Mouse (Mus musculus) CH12.LX (cell line): Measurements from ENCODE around the gene Add2. TPM values are rescaled to one million over a fixed set of nuclear protein-coding genes. Genes with fewer than 3 reads are reported as not detected.

ENCODE experiments used
- DNase-seq: peaks from one replicate; pipeline ENCODE4 v3.0.0-alpha.2; 2013; ENCODE audit errors: extremely low read depth
- H3K27ac ChIP-seq: 2 replicates; pipeline ENCODE4 v1.5.1; 2012; ENCODE audit warnings: low read depth, mild to moderate bottlenecking, control low read depth, moderate library complexity; ENCODE audit not compliant: insufficient read depth
- H3K27me3 ChIP-seq: replicated peaks from 2 replicates; pipeline ENCODE3; 2012; ENCODE audit warnings: inconsistent platforms
- H3K36me3 ChIP-seq, 2 experiments: replicated peaks in 1 of 2; 2 replicates each; pipeline versions ENCODE3 to v1.6.1; 2012; ENCODE audit warnings: inconsistent platforms in 1 of 2, low read length in 1 of 2, mild to moderate bottlenecking in 1 of 2, mixed read lengths in 1 of 2, moderate library complexity in 1 of 2; ENCODE audit not compliant: control insufficient read depth in 1 of 2, insufficient read depth in 1 of 2
- H3K4me1 ChIP-seq, 2 experiments: 2 replicates each; pipeline ENCODE4 v1.6.1; 2012; ENCODE audit warnings: inconsistent platforms in 1 of 2, moderate library complexity in 1 of 2; ENCODE audit not compliant: insufficient read depth in 2 of 2, control insufficient read depth in 1 of 2
- H3K4me2 ChIP-seq: 2 replicates; pipeline ENCODE4 v1.6.1; 2012; ENCODE audit warnings: low read depth, mild to moderate bottlenecking, control low read depth; ENCODE audit not compliant: poor library complexity, insufficient read depth, severe bottlenecking
- H3K4me3 ChIP-seq, 3 experiments: fragments of 150-350 bp in 1 of 3; sonication (generic) in 1 of 3; replicated peaks in 1 of 3; 2 replicates each; pipeline versions ENCODE3 to v1.5.1; 2011 to 2012; ENCODE audit warnings: low read depth in 2 of 3, low read length in 2 of 3, mild to moderate bottlenecking in 2 of 3, moderate library complexity in 2 of 3, control low read depth in 1 of 3, improper control_type of control experiment in 1 of 3, inconsistent platforms in 1 of 3, mixed read lengths in 1 of 3; ENCODE audit not compliant: poor library complexity in 1 of 3
- H3K79me2 ChIP-seq: replicated peaks from 2 replicates; pipeline ENCODE4 v1.6.1; 2012; ENCODE audit warnings: mild to moderate bottlenecking, moderate library complexity; ENCODE audit not compliant: control insufficient read depth, poor library complexity, insufficient read depth, severe bottlenecking; ENCODE audit errors: extremely low read depth
- H3K9ac ChIP-seq: 2 replicates; pipeline ENCODE4 v1.6.1; 2012; ENCODE audit warnings: low read depth, mild to moderate bottlenecking, control low read depth, moderate library complexity; ENCODE audit not compliant: insufficient read depth
- H3K9me3 ChIP-seq: replicated peaks from 2 replicates; pipeline ENCODE3; 2012; ENCODE audit warnings: low read length, inconsistent platforms, mixed read lengths
- CHD1 ChIP-seq: IDR thresholded peaks from 2 replicates; pipeline ENCODE4 v1.6.1; 2012; ENCODE audit warnings: low read depth, low read length, improper control_type of control experiment, inconsistent platforms
- ETS1 ChIP-seq: conservative IDR thresholded peaks from 2 replicates; pipeline ENCODE4 v1.6.1; 2012; ENCODE audit warnings: low read depth, mild to moderate bottlenecking, inconsistent platforms, low read length, improper control_type of control experiment, moderate library complexity
- GABPA ChIP-seq: IDR thresholded peaks from 2 replicates; pipeline ENCODE4 v1.6.1; 2012; ENCODE audit warnings: low read depth, low read length, improper control_type of control experiment, inconsistent platforms; ENCODE audit not compliant: insufficient replicate concordance
- HCFC1 ChIP-seq: IDR thresholded peaks from 2 replicates; pipeline ENCODE4 v1.6.1; 2012; ENCODE audit warnings: low read depth, mild to moderate bottlenecking, inconsistent platforms, low read length, improper control_type of control experiment
- IRF4 ChIP-seq: IDR thresholded peaks from 2 replicates; pipeline ENCODE4 v1.6.1; 2014; ENCODE audit warnings: low read depth, mild to moderate bottlenecking, inconsistent platforms, low read length, improper control_type of control experiment
- JUND ChIP-seq: conservative IDR thresholded peaks from 2 replicates; pipeline ENCODE4 v1.6.1; 2011; ENCODE audit warnings: low read depth, low read length, improper control_type of control experiment
- KAT2A ChIP-seq: IDR thresholded peaks from 2 replicates; pipeline ENCODE4 v1.6.1; 2012; ENCODE audit warnings: low read length, improper control_type of control experiment, inconsistent platforms; ENCODE audit not compliant: insufficient replicate concordance
- MAFK ChIP-seq: IDR thresholded peaks from 2 replicates; pipeline ENCODE4 v1.6.1; 2011; ENCODE audit warnings: low read length, improper control_type of control experiment; ENCODE audit not compliant: insufficient replicate concordance
- MAX ChIP-seq: IDR thresholded peaks from 2 replicates; pipeline ENCODE4 v1.6.1; 2011; ENCODE audit warnings: low read length, improper control_type of control experiment
- MXI1 ChIP-seq: IDR thresholded peaks from 2 replicates; pipeline ENCODE4 v1.6.1; 2011; ENCODE audit warnings: mild to moderate bottlenecking, low read depth, low read length, improper control_type of control experiment
- NRF1 ChIP-seq: IDR thresholded peaks from 2 replicates; pipeline ENCODE4 v1.6.1; 2014; ENCODE audit warnings: low read depth, mild to moderate bottlenecking, inconsistent platforms, low read length, improper control_type of control experiment, moderate library complexity
- PAX5 ChIP-seq: IDR thresholded peaks from 2 replicates; pipeline ENCODE4 v1.6.1; 2012; ENCODE audit warnings: low read length, inconsistent platforms, mixed read lengths
- POLR2AphosphoS2 ChIP-seq: IDR thresholded peaks from 2 replicates; pipeline ENCODE4 v1.6.1; 2011; ENCODE audit warnings: low read depth, low read length, improper control_type of control experiment
- RAD21 ChIP-seq: IDR thresholded peaks from 2 replicates; pipeline ENCODE4 v1.6.1; 2011; ENCODE audit warnings: low read depth, mild to moderate bottlenecking, low read length, improper control_type of control experiment, moderate library complexity
- RCOR1 ChIP-seq: conservative IDR thresholded peaks from 2 replicates; pipeline ENCODE4 v1.6.1; 2012; ENCODE audit warnings: low read depth, mild to moderate bottlenecking, inconsistent platforms, low read length, improper control_type of control experiment
- SIN3A ChIP-seq: IDR thresholded peaks from 2 replicates; pipeline ENCODE4 v1.6.1; 2012; ENCODE audit warnings: low read length, improper control_type of control experiment, inconsistent platforms
- SMC3 ChIP-seq: IDR thresholded peaks from 2 replicates; pipeline ENCODE4 v1.6.1; 2011; ENCODE audit warnings: low read depth, low read length, improper control_type of control experiment
- TBP ChIP-seq: conservative IDR thresholded peaks from 2 replicates; pipeline ENCODE4 v1.6.1; 2011; ENCODE audit warnings: low read depth, low read length, improper control_type of control experiment
- UBTF ChIP-seq: IDR thresholded peaks from 2 replicates; pipeline ENCODE4 v1.6.1; 2012; ENCODE audit warnings: low read depth, mild to moderate bottlenecking, inconsistent platforms, low read length, improper control_type of control experiment, moderate library complexity
- USF1 ChIP-seq: IDR thresholded peaks from 2 replicates; pipeline ENCODE4 v1.6.1; 2014; ENCODE audit warnings: low read depth, mild to moderate bottlenecking, inconsistent platforms, low read length, improper control_type of control experiment
- USF2 ChIP-seq: conservative IDR thresholded peaks from 2 replicates; pipeline ENCODE4 v1.6.1; 2011; ENCODE audit warnings: low read depth, low read length, improper control_type of control experiment
- ZC3H11A ChIP-seq: IDR thresholded peaks from 2 replicates; pipeline ENCODE4 v1.6.1; 2012; ENCODE audit warnings: low read depth, mild to moderate bottlenecking, inconsistent platforms, low read length, improper control_type of control experiment
- ZMIZ1 ChIP-seq: IDR thresholded peaks from 2 replicates; pipeline ENCODE4 v1.6.1; 2012; ENCODE audit warnings: low read depth, mild to moderate bottlenecking, inconsistent platforms, low read length, improper control_type of control experiment
- ZNF384 ChIP-seq: IDR thresholded peaks from 2 replicates; pipeline ENCODE4 v1.6.1; 2012; ENCODE audit warnings: low read depth, low read length, improper control_type of control experiment, inconsistent platforms
- dilution Hi-C: fragments of 300-500 bp; cut with MboI; formaldehyde crosslinking; loops from 2 replicates; pipeline ENCODE4 v1.14.3; 2020; ENCODE audit warnings: low sequenced_read_pairs; ENCODE audit not compliant: extremely low pct_unique_long_range_greater_than_20kb, extremely low pct_ligation_motif_present
- in situ Hi-C: fragments of 300-500 bp; cut with MboI; formaldehyde crosslinking; loops from 3 replicates; pipeline ENCODE4 v1.14.3; 2019; ENCODE audit warnings: low sequenced_read_pairs, low pct_ligation_motif_present, low pct_unique_long_range_greater_than_20kb, mixed read lengths
- polyA plus RNA-seq: library from polyadenylated mRNA; unstranded; fragments of >175 nt; gene quantifications from 2 replicates; pipeline ENCODE4 v1.2.1, GENCODE M21; 2012; ENCODE audit warnings: low read depth; ENCODE audit not compliant: insufficient read length
- total RNA-seq, 2 experiments: library from RNA; depleted of rRNA; stranded (reverse); fragments of 300-350 nt in 1 of 2; fragments of >200 nt in 1 of 2; gene quantifications; 2 replicates each; pipeline ENCODE4 v1.2.3; 2012 to 2014

Add2 gene
- total and polyA plus RNA-seq, 3 experiments = 0.11 TPM; not detected in 2

GRCm38 (mm10) chr6:86153436-86153990, 125.0 kb downstream of the Add2 start:
- dilution Hi-C loops = no loop called here

GRCm38 (mm10) chr6:86154006-86154405, 125.5 kb downstream of the Add2 start:
- no peaks in the 10 kb centered on the region for H3K4me1 ChIP-seq
- TF ChIP-seq UBTF = no peak
- TF ChIP-seq JUND = no peak
- TF ChIP-seq RAD21 = no peak
- no peak for TF ChIP-seq KAT2A
- no peak for TF ChIP-seq SIN3A
- no peak for TF ChIP-seq POLR2AphosphoS2
- TF ChIP-seq ZMIZ1 = no peak
- no peak for TF ChIP-seq CHD1
- no peak for TF ChIP-seq RCOR1
- TF ChIP-seq HCFC1 = no peak
- no peak for TF ChIP-seq ETS1
- no peak for TF ChIP-seq MXI1
- TF ChIP-seq PAX5 = no peak
- TF ChIP-seq MAFK = no peak
- no peak for TF ChIP-seq ZC3H11A
- no peak for TF ChIP-seq TBP
- no peak for TF ChIP-seq GABPA
- TF ChIP-seq USF1 = no peak
- no peak for TF ChIP-seq SMC3
- peaks cover 9% of the 10 kb centered on the region for H3K9me3 ChIP-seq
- in situ Hi-C loops (loop anchor here (10.0 kb wide), 1 partner anchor 101 kb away; no protein-coding TSS in a partner anchor), dilution Hi-C loops (no loop called here)
- H3K79me2 ChIP-seq = no peaks in the 10 kb centered on the region
- peaks cover 80% of the 10 kb centered on the region for H3K27me3 ChIP-seq
- no peak overlapping the region for H3K4me2 ChIP-seq
- H3K27ac ChIP-seq = no peak overlapping the region
- H3K36me3 ChIP-seq = no peaks in the 10 kb centered on the region
- H3K4me3 ChIP-seq = no peak overlapping the region
- DNase-seq = no peak
- no peak overlapping the region for H3K9ac ChIP-seq

More at GRCm38 (mm10) chr6:86153436-86153990, 125.0 kb downstream of the Add2 start:
- H3K4me2 ChIP-seq = no peak overlapping the region
- peaks cover 9% of the 10 kb centered on the region for H3K9me3 ChIP-seq
- H3K9ac ChIP-seq = no peak overlapping the region
- no peak for DNase-seq
- peaks cover 83% of the 10 kb centered on the region for H3K27me3 ChIP-seq
- in situ Hi-C loops = loop anchor here (10.0 kb wide), 1 partner anchor 101 kb away; no protein-coding TSS in a partner anchor
- no peaks in the 10 kb centered on the region for H3K4me1 ChIP-seq
- TF ChIP-seq USF2 (no peak), JUND (no peak), GABPA (no peak), NRF1 (no peak), ZMIZ1 (no peak), HCFC1 (no peak), ETS1 (no peak), IRF4 (no peak), MAFK (no peak), MAX (no peak), SIN3A (no peak), CHD1 (no peak), ZNF384 (no peak)
- no peaks in the 10 kb centered on the region for H3K79me2 ChIP-seq
- no peak overlapping the region for H3K27ac ChIP-seq
- H3K36me3 ChIP-seq = no peaks in the 10 kb centered on the region
- H3K4me3 ChIP-seq = no peak overlapping the region
